In the genomic region with DNA sequence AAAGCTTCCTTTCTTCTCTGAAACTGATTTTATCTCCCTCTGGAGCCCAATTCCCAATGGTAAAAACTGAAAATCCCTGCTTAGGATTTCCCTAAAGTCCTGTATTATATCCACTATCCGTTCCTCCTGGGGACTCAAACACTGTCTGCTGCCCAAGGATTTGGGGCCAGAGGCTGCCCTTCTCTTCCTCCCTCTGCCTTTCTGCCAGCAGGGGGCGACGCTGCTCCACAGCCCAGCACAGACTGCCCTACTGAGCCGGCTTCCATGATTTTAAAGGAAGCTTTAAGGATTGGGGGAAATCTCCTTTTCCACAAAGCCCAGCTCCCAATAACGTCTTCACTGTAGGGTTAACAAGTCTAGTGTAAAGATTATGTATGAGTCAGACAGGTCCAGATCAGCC, we compare ENCODE assay signal across 9 mouse cellular contexts.
DNase-seq lines count a peak whose midpoint lies in the region; ATAC-seq and TF ChIP-seq lines count a peak whose summit lies in the region.
"Had no signal": no experiment of that assay in that cellular context is flagged by ENCODE, and none has a peak within 500 bp of the region (broad histone marks: within the 10 kb centered on the region; RNA-seq: fewer than 3 reads in every experiment).

No protein-coding gene starts in this region.

- no peak overlapping the region for H3K4me2 ChIP-seq in heart, postnatal 0 days (ENCODE audit: low read depth, low read length)
- H3K4me2 ChIP-seq in midbrain, embryonic 14.5 days (ENCODE audit: low read length): no peak overlapping the region
- H3K4me2 ChIP-seq in midbrain, embryonic 16.5 days (ENCODE audit: low read length): no peak overlapping the region
- H3K4me2 ChIP-seq in lung, postnatal 0 days (replicated peaks; ENCODE audit: low read depth, low read length): no peak overlapping the region
- H3K4me2 ChIP-seq in neural tube, embryonic 15.5 days: no peak overlapping the region
- H3K4me2 ChIP-seq: hindbrain, embryonic 15.5 days had no signal

- no peak for ATAC-seq in heart, postnatal 0 days (ENCODE audit: insufficient read depth, low read depth)
- ATAC-seq in midbrain, embryonic 14.5 days (ENCODE audit: low FRiP score, low TSS enrichment): no peak
- no peak for ATAC-seq in midbrain, embryonic 16.5 days
- no peak for ATAC-seq in lung, postnatal 0 days
- no peak for ATAC-seq in neural tube, embryonic 15.5 days (ENCODE audit: low FRiP score)

- no peak overlapping the region for H3K27ac ChIP-seq in heart, postnatal 0 days (ENCODE audit: low read depth)
- H3K27ac ChIP-seq in midbrain, embryonic 14.5 days (replicated peaks; ENCODE audit: low read depth, low read length): no peak overlapping the region
- no peak overlapping the region for H3K27ac ChIP-seq in midbrain, embryonic 16.5 days (ENCODE audit: low read length)
- no peak overlapping the region for H3K27ac ChIP-seq in lung, postnatal 0 days (ENCODE audit: low read length)
- no peak overlapping the region for H3K27ac ChIP-seq in neural tube, embryonic 15.5 days (replicated peaks)
- H3K27ac ChIP-seq: hindbrain, embryonic 15.5 days had no signal

- intact Hi-C loops in heart, postnatal 25 days (cut with DNase I): no loop called here

- no peak for DNase-seq in heart, postnatal 0 days (ENCODE audit: low spot score)
- no peak for DNase-seq in heart, postnatal 25 days (ENCODE audit: low spot score)
- peak; percentile 46 for DNase-seq in midbrain, embryonic 14.5 days
- peak; percentile 9 for DNase-seq in adrenal gland, adult 2 months
- DNase-seq in lung, postnatal 0 days (ENCODE audit: low spot score): no peak
- no peak for DNase-seq in kidney, adult 8-10 months

- H3K4me3 ChIP-seq in heart, postnatal 0 days (ENCODE audit: low read depth, low read length): no peak overlapping the region
- H3K4me3 ChIP-seq in midbrain, embryonic 14.5 days (replicated peaks; ENCODE audit: low read depth, low read length): no peak overlapping the region
- H3K4me3 ChIP-seq in midbrain, embryonic 16.5 days (ENCODE audit: low read depth, low read length): no peak overlapping the region
- H3K4me3 ChIP-seq in lung, postnatal 0 days (ENCODE audit: low read depth, low read length): no peak overlapping the region
- no peak overlapping the region for H3K4me3 ChIP-seq in neural tube, embryonic 15.5 days (replicated peaks)
- H3K4me3 ChIP-seq: hindbrain, embryonic 15.5 days had no signal

- no peaks in the 10 kb centered on the region for H3K36me3 ChIP-seq in heart, postnatal 0 days (replicated peaks; ENCODE audit: control insufficient read depth, insufficient read depth, low read length)
- H3K36me3 ChIP-seq in midbrain, embryonic 14.5 days (ENCODE audit: control insufficient read depth, insufficient read depth, low read length): no peaks in the 10 kb centered on the region
- H3K36me3 ChIP-seq in midbrain, embryonic 16.5 days (ENCODE audit: control insufficient read depth, insufficient read depth, low read length): no peaks in the 10 kb centered on the region
- H3K36me3 ChIP-seq in lung, postnatal 0 days (ENCODE audit: insufficient read depth, low read length): no peaks in the 10 kb centered on the region
- H3K36me3 ChIP-seq in neural tube, embryonic 15.5 days: no peaks in the 10 kb centered on the region
- H3K36me3 ChIP-seq: hindbrain, embryonic 15.5 days had no signal

- H3K4me1 ChIP-seq in heart, postnatal 0 days (ENCODE audit: control insufficient read depth, insufficient read depth): no peaks in the 10 kb centered on the region
- H3K4me1 ChIP-seq in midbrain, embryonic 14.5 days (ENCODE audit: control insufficient read depth, insufficient read depth, low read length): 0 out of 2 replicates have a peak, but pooled peaks cover 8% of the 10 kb centered on the region
- no peaks in the 10 kb centered on the region for H3K4me1 ChIP-seq in midbrain, embryonic 16.5 days (ENCODE audit: control insufficient read depth, insufficient read depth, low read length)
- no peaks in the 10 kb centered on the region for H3K4me1 ChIP-seq in lung, postnatal 0 days (ENCODE audit: insufficient read depth, low read depth, low read length)
- H3K4me1 ChIP-seq in neural tube, embryonic 15.5 days: peaks cover 9% of the 10 kb centered on the region

- 43% methylated on average over 5 of the region's 5 CpGs for WGBS in heart, postnatal 0 days
- WGBS in midbrain, embryonic 14.5 days: 10% methylated on average over 5 of the region's 5 CpGs
- 13% methylated on average over 5 of the region's 5 CpGs for WGBS in midbrain, embryonic 16.5 days
- WGBS in lung, postnatal 0 days: 39% methylated on average over 5 of the region's 5 CpGs
- WGBS in neural tube, embryonic 15.5 days: 43% methylated on average over 5 of the region's 5 CpGs

- no peak for TF ChIP-seq EP300 in heart, postnatal 0 days (IDR thresholded peaks at IDR 0.05; ENCODE audit: low read depth)
- TF ChIP-seq EP300 in lung, postnatal 0 days (IDR thresholded peaks at IDR 0.05): no peak

- no peak overlapping the region for H3K9ac ChIP-seq in heart, postnatal 0 days (replicated peaks; ENCODE audit: low read depth, low read length)
- H3K9ac ChIP-seq in midbrain, embryonic 14.5 days (replicated peaks; ENCODE audit: low read length): no peak overlapping the region
- H3K9ac ChIP-seq in midbrain, embryonic 16.5 days (ENCODE audit: low read depth, low read length): no peak overlapping the region
- no peak overlapping the region for H3K9ac ChIP-seq in lung, postnatal 0 days (replicated peaks; ENCODE audit: low read depth)
- H3K9ac ChIP-seq in neural tube, embryonic 15.5 days (replicated peaks): no peak overlapping the region
- H3K9ac ChIP-seq: hindbrain, embryonic 15.5 days had no signal

- H3K27me3 ChIP-seq in heart, postnatal 0 days (ENCODE audit: control insufficient read depth, insufficient read depth, low read length): no peaks in the 10 kb centered on the region
- no peaks in the 10 kb centered on the region for H3K27me3 ChIP-seq in midbrain, embryonic 14.5 days (ENCODE audit: control insufficient read depth, insufficient read depth, low read length)
- H3K27me3 ChIP-seq in midbrain, embryonic 16.5 days (ENCODE audit: control insufficient read depth, insufficient read depth, low read depth, low read length): no peaks in the 10 kb centered on the region
- no peaks in the 10 kb centered on the region for H3K27me3 ChIP-seq in lung, postnatal 0 days (replicated peaks; ENCODE audit: insufficient read depth, low read length)
- no peaks in the 10 kb centered on the region for H3K27me3 ChIP-seq in neural tube, embryonic 15.5 days (replicated peaks)
- H3K27me3 ChIP-seq: hindbrain, embryonic 15.5 days had no signal

- peak; percentile 41 for TF ChIP-seq CTCF in heart, postnatal 0 days (IDR thresholded peaks at IDR 0.05; ENCODE audit: low read depth)
- peak; percentile 67 for TF ChIP-seq CTCF in lung, postnatal 0 days (IDR thresholded peaks at IDR 0.05)

- no peaks in the 10 kb centered on the region for H3K9me3 ChIP-seq in heart, postnatal 0 days (replicated peaks; ENCODE audit: control insufficient read depth, low read length)
- H3K9me3 ChIP-seq in midbrain, embryonic 14.5 days (ENCODE audit: control insufficient read depth, low read length): no peaks in the 10 kb centered on the region
- no peaks in the 10 kb centered on the region for H3K9me3 ChIP-seq in midbrain, embryonic 16.5 days (replicated peaks; ENCODE audit: control insufficient read depth, low read length, poor library complexity, severe bottlenecking)
- H3K9me3 ChIP-seq in lung, postnatal 0 days (ENCODE audit: low read length): no peaks in the 10 kb centered on the region
- no peaks in the 10 kb centered on the region for H3K9me3 ChIP-seq in neural tube, embryonic 15.5 days (replicated peaks)
- H3K9me3 ChIP-seq: hindbrain, embryonic 15.5 days had no signal

Comparison
In these comparisons a context has a peak if more than half of its experiments do, and no peak if none do; other contexts are left out.
1. DNase-seq: peak in midbrain, embryonic 14.5 days (single experiment) and adrenal gland, adult 2 months (single experiment); none in heart, postnatal 0 days (single experiment), heart, postnatal 25 days (single experiment), lung, postnatal 0 days (single experiment) and kidney, adult 8-10 months (0 of 2).